Mouse (Mus musculus) gastrocnemius, postnatal 14 days (tissue): ENCODE results near the gene Arl6ip5. TPM values are rescaled to one million over a fixed set of nuclear protein-coding genes. Genes with fewer than 3 reads are reported as not detected.
A peak's percentile ranks its signal among the peaks of the same experiment; 100 is the strongest.

Experiments used
- DNase-seq: peaks from one replicate; pipeline ENCODE4 v3.0.0; 2021; ENCODE audit warnings: mixed read lengths
- intact Hi-C: fragments of 180-260 bp; cut with DNase I; formaldehyde crosslinking; loops from one replicate; pipeline ENCODE4 v1.15.1; 2025; ENCODE audit warnings: low total_unique reads
- long read RNA-seq, 2 experiments: library from polyadenylated mRNA; stranded (forward); transcript quantifications; one replicate each; pipeline ENCODE4 v2.0.0; 2021
- total RNA-seq, 2 experiments: library from RNA; stranded (reverse); gene quantifications; 2 replicates each; pipeline ENCODE4 v1.2.3; 2021

The Arl6ip5 gene
- 100 to 1,000 TPM; 186 to 210 TPM for total RNA-seq
- long read RNA-seq, experiment 1, transcript Arl6ip5-201 (3 exons, 1,442 nt): major isoform, 112 of 120 reads
- long read RNA-seq, experiment 1, partial matches to known transcripts: 8 of 120 reads
- long read RNA-seq, experiment 1, other reads (novel, unspliced or antisense): 0 of 120 reads
- long read RNA-seq, experiment 2, transcript Arl6ip5-201 (3 exons, 1,442 nt): major isoform, 110 of 119 reads
- long read RNA-seq, experiment 2, partial matches to known transcripts: 5 of 119 reads
- long read RNA-seq, experiment 2, other reads (novel, unspliced or antisense): 4 of 119 reads

GRCm38 (mm10) chr6:97210191-97210961 is at the start of gene Arl6ip5:
Gene Arl6ip5, plus strand, starts transcription at chr6:97210689.
- intact Hi-C loops: loop anchor here (5.0 kb wide), 1 partner anchor 37 kb away; no protein-coding TSS in a partner anchor

GRCm38 (mm10) chr6:97175716-97176115 is 34.8 kb upstream of the Arl6ip5 start:
- DNase-seq: no peak
- intact Hi-C loops: no loop called here

More at GRCm38 (mm10) chr6:97210191-97210961, at the start of gene Arl6ip5:
- DNase-seq: peak; percentile 90

- intact Hi-C loops: no loop called here
- peak; percentile 95 for DNase-seq
Measured at GRCm38 (mm10) chr6:97178491-97179366, 31.8 kb upstream of the Arl6ip5 start, which contains the start of gene Tmf1. Gene Tmf1, minus strand, starts transcription at chr6:97179122.

GRCm38 (mm10) chr6:97179367-97179828 is 31.1 kb upstream of the Arl6ip5 start:
- intact Hi-C loops: no loop called here
- no peak for DNase-seq

GRCm38 (mm10) chr6:97200437-97200836 is 10.1 kb upstream of the Arl6ip5 start:
- intact Hi-C loops: no loop called here
- no peak for DNase-seq

GRCm38 (mm10) chr6:97202477-97202876 is 8.0 kb upstream of the Arl6ip5 start:
- intact Hi-C loops: no loop called here
- no peak for DNase-seq

GRCm38 (mm10) chr6:97204252-97204869 is 6.1 kb upstream of the Arl6ip5 start:
- no peak for DNase-seq
- intact Hi-C loops: no loop called here

- intact Hi-C loops: no loop called here
- DNase-seq: peak; percentile 19
Measured at GRCm38 (mm10) chr6:97204952-97205351, 5.5 kb upstream of the Arl6ip5 start.

GRCm38 (mm10) chr6:97205439-97205885 is 5.0 kb upstream of the Arl6ip5 start, which contains the start of gene Uba3:
Gene Uba3, minus strand, starts transcription at chr6:97205647.
- intact Hi-C loops: no loop called here
- peak; percentile 100 for DNase-seq

- no peak for DNase-seq
- intact Hi-C loops: no loop called here
Measured at GRCm38 (mm10) chr6:97207085-97207484, 3.4 kb upstream of the Arl6ip5 start.

GRCm38 (mm10) chr6:97208406-97208805 is 2.1 kb upstream of the Arl6ip5 start:
- DNase-seq: no peak
- intact Hi-C loops: no loop called here

- intact Hi-C loops: no loop called here
- DNase-seq: no peak
Measured at GRCm38 (mm10) chr6:97209201-97209600, 1.3 kb upstream of the Arl6ip5 start.

- intact Hi-C loops: loop anchor here (5.0 kb wide), 1 partner anchor 38 kb away; no protein-coding TSS in a partner anchor
- DNase-seq: no peak
Measured at GRCm38 (mm10) chr6:97209751-97210150, 738 bp upstream of the Arl6ip5 start.

- DNase-seq: no peak
- intact Hi-C loops: loop anchor here (5.0 kb wide), 1 partner anchor 36 kb away; no protein-coding TSS in a partner anchor
Measured at GRCm38 (mm10) chr6:97210962-97211601, 593 bp downstream of the Arl6ip5 start.

GRCm38 (mm10) chr6:97211981-97212380 is 1.5 kb downstream of the Arl6ip5 start:
- intact Hi-C loops: loop anchor here (5.0 kb wide), 1 partner anchor 35 kb away; no protein-coding TSS in a partner anchor
- peak; percentile 70 for DNase-seq

GRCm38 (mm10) chr6:97216154-97216821 is 5.8 kb downstream of the Arl6ip5 start:
- intact Hi-C loops: no loop called here
- DNase-seq: no peak

GRCm38 (mm10) chr6:97220672-97221071 is 10.2 kb downstream of the Arl6ip5 start:
- no peak for DNase-seq
- intact Hi-C loops: no loop called here
